Mouse (Mus musculus) kidney, adult 2 months (tissue): ENCODE measurements around the gene Wdr41.

ENCODE experiments used
- CTCF ChIP-seq: fragments of 200-500 bp; conservative IDR thresholded peaks from 2 replicates; pipeline ENCODE4 v1.5.1; 2011; ENCODE audit warnings: low read depth, mild to moderate bottlenecking, control low read depth, low read length, moderate library complexity, mixed read lengths; ENCODE audit not compliant: insufficient read depth, insufficient read length
- POLR2A ChIP-seq: fragments of 200-500 bp; IDR thresholded peaks from one replicate; pipeline ENCODE4 v1.6.1; 2011; ENCODE audit warnings: low read depth, low read length, control low read depth

GRCm38 (mm10) chr13:95007281-95007680 lies 31.1 kb downstream of the Wdr41 start:
- no peak for TF ChIP-seq CTCF
- no peak for TF ChIP-seq POLR2A
